Mouse (Mus musculus) CH12.LX (cell line): ENCODE measurements around the gene Chrna4.

ENCODE experiments used
- CHD2 ChIP-seq: IDR thresholded peaks from 2 replicates; pipeline ENCODE4 v1.6.1; 2011; ENCODE audit warnings: low read length, improper control_type of control experiment
- CTCF ChIP-seq, 2 experiments: IDR thresholded peaks in 1 of 2; conservative IDR thresholded peaks in 1 of 2; 2 replicates each; pipeline ENCODE4 v1.5.1; 2011 to 2012; ENCODE audit warnings: low read depth in 2 of 2, low read length in 2 of 2, improper control_type of control experiment in 1 of 2, inconsistent platforms in 1 of 2, mild to moderate bottlenecking in 1 of 2, moderate library complexity in 1 of 2
- JUND ChIP-seq: conservative IDR thresholded peaks from 2 replicates; pipeline ENCODE4 v1.6.1; 2011; ENCODE audit warnings: low read depth, low read length, improper control_type of control experiment
- MAX ChIP-seq: IDR thresholded peaks from 2 replicates; pipeline ENCODE4 v1.6.1; 2011; ENCODE audit warnings: low read length, improper control_type of control experiment
- MEF2A ChIP-seq: IDR thresholded peaks from 2 replicates; pipeline ENCODE4 v1.6.1; 2014; ENCODE audit warnings: low read depth, mild to moderate bottlenecking, inconsistent platforms, low read length, improper control_type of control experiment, borderline replicate concordance
- NELFE ChIP-seq: IDR thresholded peaks from 2 replicates; pipeline ENCODE4 v1.6.1; 2011; ENCODE audit warnings: low read depth, low read length, improper control_type of control experiment
- POLR2A ChIP-seq: IDR thresholded peaks from 2 replicates; pipeline ENCODE4 v1.6.1; 2011; ENCODE audit warnings: low read depth, mild to moderate bottlenecking, improper control_type of control experiment, low read length
- ZKSCAN1 ChIP-seq: IDR thresholded peaks from 2 replicates; pipeline ENCODE4 v1.6.1; 2012; ENCODE audit warnings: low read depth, inconsistent platforms, low read length, improper control_type of control experiment, borderline replicate concordance

- TF ChIP-seq POLR2A (no peak), MEF2A (no peak), MAX (no peak), ZKSCAN1 (no peak), NELFE (no peak), JUND (no peak), CHD2 (no peak), CTCF (conservative IDR thresholded peaks at IDR 0.05 in 1 of 2, IDR thresholded peaks at IDR 0.05 in 1 of 2; ENCODE audit: low read depth in 2 of 2, low read length in 2 of 2) (no peak)
Observed at GRCm38 (mm10) chr2:180990347-180990746, 53.0 kb downstream of the Chrna4 start.
